Mouse (Mus musculus): ENCODE results near the gene Gm13889. TPM values are rescaled to one million over a fixed set of nuclear protein-coding genes. Genes with fewer than 3 reads are reported as not detected.

Gm13889 gene
- 18.7 and 19.4 TPM in 2 replicates for polyA plus RNA-seq (2015; fragmentation: Nextera tagmentation; extraction: Ambion mirVana)

GRCm38 (mm10) chr2:93956908-93957784, at the start of gene Gm13889:
TSS of gene Gm13889 (minus strand) at chr2:93957201.

GRCm38 (mm10) chr2:93996254-93996653, 39.3 kb upstream of the Gm13889 start, which contains the start of gene Gm27027:
TSS of gene Gm27027 (minus strand) at chr2:93996354.

Other genes starting within 250 kb of the Gm13889 start
- 44.2 and 46.4 TPM in 2 replicates for gene Ext2, start 134.6 kb downstream of the Gm13889 start, polyA plus RNA-seq (2015; fragmentation: Nextera tagmentation; extraction: Ambion mirVana)
- 4.3 and 4.9 TPM in 2 replicates for gene Accs, start 107.3 kb downstream of the Gm13889 start, polyA plus RNA-seq (2015; fragmentation: Nextera tagmentation; extraction: Ambion mirVana)
- 0.26 and 0.74 TPM in 2 replicates for gene Accsl, start 88.0 kb downstream of the Gm13889 start, polyA plus RNA-seq (2015; fragmentation: Nextera tagmentation; extraction: Ambion mirVana)
- not detected in 2 replicates for gene Gm27027, start 39.2 kb upstream of the Gm13889 start, polyA plus RNA-seq (2015; fragmentation: Nextera tagmentation; extraction: Ambion mirVana)
- 103 TPM in 2 replicates for gene Alkbh3, start 53.6 kb upstream of the Gm13889 start, polyA plus RNA-seq (2015; fragmentation: Nextera tagmentation; extraction: Ambion mirVana)
- 23.9 and 48.2 TPM in 2 replicates for gene Hsd17b12, start 200.8 kb upstream of the Gm13889 start, polyA plus RNA-seq (2015; fragmentation: Nextera tagmentation; extraction: Ambion mirVana)